Mouse (Mus musculus): ENCODE measurements around the gene Cntfr. TPM values are rescaled to one million over a fixed set of nuclear protein-coding genes. Genes with fewer than 3 reads are reported as not detected.

The Cntfr gene
- total RNA-seq, 2 experiments from 2014 or later = not detected

- no peak for ATAC-seq (ENCODE audit: poor library complexity, severe bottlenecking)
These were observed 42.7 kb downstream of the Cntfr start for GRCm38 (mm10) chr4:41654217-41654616.

GRCm38 (mm10) chr4:41653730-41654129 is 43.2 kb downstream of the Cntfr start:
- no peak for ATAC-seq (ENCODE audit: poor library complexity, severe bottlenecking)

GRCm38 (mm10) chr4:41653296-41653695 is 43.6 kb downstream of the Cntfr start:
- ATAC-seq (ENCODE audit: poor library complexity, severe bottlenecking) = peak; percentile 60; the same call in 1 of the 2 replicates

- ATAC-seq (ENCODE audit: poor library complexity, severe bottlenecking) = no peak
These were observed 48.3 kb downstream of the Cntfr start for GRCm38 (mm10) chr4:41648627-41649026.

- ATAC-seq (ENCODE audit: poor library complexity, severe bottlenecking) = no peak
These were observed 48.7 kb downstream of the Cntfr start for GRCm38 (mm10) chr4:41648157-41648556.

GRCm38 (mm10) chr4:41645488-41645887 is 51.4 kb downstream of the Cntfr start:
- 0 out of 2 replicates have a peak, but pooled peaks have one; percentile 49 for ATAC-seq (ENCODE audit: poor library complexity, severe bottlenecking)

GRCm38 (mm10) chr4:41641199-41641822 is 55.6 kb downstream of the Cntfr start:
- ATAC-seq (ENCODE audit: poor library complexity, severe bottlenecking) = no peak

- ATAC-seq (ENCODE audit: poor library complexity, severe bottlenecking) = peak; percentile 99
These were observed 56.9 kb downstream of the Cntfr start, which contains the start of gene Enho for GRCm38 (mm10) chr4:41639913-41640507. Gene Enho (minus strand): TSS chr4:41640324.

GRCm38 (mm10) chr4:41639214-41639841 is 57.6 kb downstream of the Cntfr start:
- ATAC-seq (ENCODE audit: poor library complexity, severe bottlenecking) = no peak

GRCm38 (mm10) chr4:41638828-41639213 is 58.1 kb downstream of the Cntfr start:
- no peak for ATAC-seq (ENCODE audit: poor library complexity, severe bottlenecking)

GRCm38 (mm10) chr4:41638186-41638731 is 58.6 kb downstream of the Cntfr start:
- no peak for ATAC-seq (ENCODE audit: poor library complexity, severe bottlenecking)

- ATAC-seq (ENCODE audit: poor library complexity, severe bottlenecking) = no peak
These were observed 59.8 kb downstream of the Cntfr start for GRCm38 (mm10) chr4:41636882-41637635.

- no peak for ATAC-seq (ENCODE audit: poor library complexity, severe bottlenecking)
These were observed 60.5 kb downstream of the Cntfr start for GRCm38 (mm10) chr4:41636366-41636765.

GRCm38 (mm10) chr4:41635906-41636305 is 61.0 kb downstream of the Cntfr start:
- no peak for ATAC-seq (ENCODE audit: poor library complexity, severe bottlenecking)

GRCm38 (mm10) chr4:41635224-41635623 is 61.7 kb downstream of the Cntfr start:
- ATAC-seq (ENCODE audit: poor library complexity, severe bottlenecking) = no peak

- ATAC-seq (ENCODE audit: poor library complexity, severe bottlenecking) = no peak
These were observed 62.3 kb downstream of the Cntfr start for GRCm38 (mm10) chr4:41634631-41635030.

GRCm38 (mm10) chr4:41633001-41633400 is 63.9 kb downstream of the Cntfr start:
- ATAC-seq (ENCODE audit: poor library complexity, severe bottlenecking) = no peak

- ATAC-seq (ENCODE audit: poor library complexity, severe bottlenecking) = no peak
These were observed 65.5 kb downstream of the Cntfr start for GRCm38 (mm10) chr4:41631390-41631789.

GRCm38 (mm10) chr4:41630196-41630595 is 66.7 kb downstream of the Cntfr start:
- ATAC-seq (ENCODE audit: poor library complexity, severe bottlenecking) = no peak

- ATAC-seq (ENCODE audit: poor library complexity, severe bottlenecking) = peak; percentile 95
These were observed 68.5 kb downstream of the Cntfr start for GRCm38 (mm10) chr4:41628202-41628927.

All from megakaryocyte, adult 5-6 weeks (primary cell).